Mouse (Mus musculus) small intestine, adult 2 months (tissue): Measurements from ENCODE around the gene Myef2. TPM values are rescaled to one million over a fixed set of nuclear protein-coding genes. Genes with fewer than 3 reads are reported as not detected.
"Not testable (repeated sequence)": the region's sequence is repeated elsewhere in the genome, so short reads cannot be mapped to it uniquely, and the experiment has no call there.

ENCODE experiments used
- H3K27ac ChIP-seq: fragments of 200-500 bp; 2 replicates; pipeline ENCODE4 v1.5.1; 2012; ENCODE audit warnings: low read depth, low read length, control low read depth, inconsistent platforms; ENCODE audit not compliant: insufficient read depth
- H3K27me3 ChIP-seq: fragments of 200-500 bp; 2 replicates; pipeline ENCODE4 v1.6.1; 2012; ENCODE audit warnings: mild to moderate bottlenecking, moderate library complexity, low read length, inconsistent platforms; ENCODE audit not compliant: control insufficient read depth, insufficient read depth
- H3K36me3 ChIP-seq: fragments of 200-500 bp; 2 replicates; pipeline ENCODE4 v1.6.1; 2012; ENCODE audit warnings: mild to moderate bottlenecking, low read length, control low read depth, inconsistent platforms; ENCODE audit not compliant: control insufficient read depth, insufficient read depth
- H3K4me1 ChIP-seq: fragments of 200-500 bp; 2 replicates; pipeline ENCODE4 v1.6.1; 2012; ENCODE audit warnings: low read length, inconsistent platforms, mixed read lengths; ENCODE audit not compliant: control insufficient read depth, insufficient read depth, insufficient read length
- H3K4me3 ChIP-seq: fragments of 200-500 bp; 2 replicates; pipeline ENCODE4 v1.5.1; 2012; ENCODE audit warnings: low read depth, mild to moderate bottlenecking, control low read depth, inconsistent platforms, low read length, moderate library complexity
- CTCF ChIP-seq: fragments of 200-500 bp; IDR thresholded peaks from 2 replicates; pipeline ENCODE4 v1.5.1; 2012; ENCODE audit warnings: low read depth, mild to moderate bottlenecking, control low read depth, inconsistent platforms, low read length, moderate library complexity, mixed read lengths; ENCODE audit not compliant: insufficient replicate concordance, insufficient read length; ENCODE audit errors: extremely low read depth
- POLR2A ChIP-seq: fragments of 200-500 bp; IDR thresholded peaks from 2 replicates; pipeline ENCODE4 v1.6.1; 2012; ENCODE audit warnings: low read depth, mild to moderate bottlenecking, control low read depth, inconsistent platforms, low read length, moderate library complexity
- WGBS: fragments of 180-500 bp; shearing (Covaris S2); methylation state at CpG from one replicate; pipeline ENCODE4 v1.1.7; 2018; 5-methylcytosine and 5-hydroxymethylcytosine counted together
- polyA plus RNA-seq: library from polyadenylated mRNA; depleted of rRNA; stranded (reverse); fragments of >200 nt; gene quantifications from 2 replicates; pipeline ENCODE4 v1.2.3, GENCODE M21; 2012

Myef2 gene
- polyA plus RNA-seq, 1 experiment = 1.8 TPM

DNA sequence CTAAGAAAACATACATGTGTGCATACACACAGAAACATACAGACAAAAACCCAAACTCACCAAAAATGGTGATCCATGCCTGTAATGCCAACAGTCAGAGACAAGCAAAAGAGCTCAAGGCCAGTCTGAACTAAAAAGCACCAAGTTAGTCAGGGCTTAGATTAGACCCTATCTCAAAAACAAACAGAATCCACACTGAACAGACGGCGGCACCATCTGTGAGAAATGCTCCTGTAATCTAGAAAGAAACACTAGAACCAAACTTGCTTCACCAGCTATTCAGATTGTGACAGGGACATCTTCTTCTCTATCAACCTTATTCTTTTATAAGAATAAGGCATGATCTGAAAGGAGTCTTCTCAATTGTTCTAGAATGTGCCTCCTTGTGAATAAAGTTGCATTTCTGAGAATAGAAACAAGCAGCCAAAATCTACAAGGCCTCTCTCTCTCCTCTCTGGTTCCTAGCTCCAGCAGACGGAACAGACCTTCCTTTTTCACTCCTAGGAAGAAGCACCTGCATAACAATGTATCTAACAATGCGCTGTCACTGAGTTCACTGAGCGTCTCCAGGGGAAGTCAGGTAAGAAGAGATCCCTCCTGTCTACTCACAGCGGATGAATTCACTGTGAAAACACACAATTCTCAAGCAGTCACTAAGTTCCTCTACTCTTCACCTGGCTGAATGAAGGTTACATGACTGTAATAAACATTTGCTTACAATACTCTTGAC lies 3.9 kb downstream of the Myef2 start:
- H3K36me3 ChIP-seq = peaks cover 3% of the 10 kb centered on the region; the same call in 1 of the 2 replicates
- H3K4me1 ChIP-seq = no peaks in the 10 kb centered on the region
- no peak overlapping the region for H3K27ac ChIP-seq
- TF ChIP-seq POLR2A = no peak
- TF ChIP-seq CTCF = no peak
- 88% methylated on average over 6 of the region's 6 CpGs for WGBS
- no peak overlapping the region for H3K4me3 ChIP-seq
- H3K27me3 ChIP-seq = 0 out of 2 replicates have a peak, but pooled peaks cover 3% of the 10 kb centered on the region

DNA sequence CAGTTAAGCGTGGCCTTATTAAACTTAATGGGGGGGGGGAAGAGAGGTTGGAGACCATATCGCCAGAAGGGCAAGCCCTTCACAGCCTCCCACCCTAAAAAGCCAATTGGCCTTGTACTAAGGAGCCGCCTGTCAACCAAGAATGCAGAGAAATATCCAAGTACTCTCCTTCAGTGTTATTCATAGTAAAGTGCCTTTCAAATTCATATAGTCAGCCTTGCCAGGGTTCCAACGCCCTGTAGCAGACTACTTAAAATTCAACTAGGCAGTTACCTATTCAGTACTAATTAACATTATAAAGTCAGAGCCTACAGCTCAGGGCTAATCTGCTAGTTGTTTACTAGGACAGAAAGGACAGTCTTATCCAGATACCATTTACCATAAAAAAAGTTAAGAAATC lies 16.9 kb downstream of the Myef2 start:
- H3K27me3 ChIP-seq, H3K4me3 ChIP-seq, H3K27ac ChIP-seq, H3K4me1 ChIP-seq: not testable (repeated sequence)
- peaks cover 15% of the 10 kb centered on the region for H3K36me3 ChIP-seq
- 96% methylated on average over 4 of the region's 4 CpGs for WGBS

DNA sequence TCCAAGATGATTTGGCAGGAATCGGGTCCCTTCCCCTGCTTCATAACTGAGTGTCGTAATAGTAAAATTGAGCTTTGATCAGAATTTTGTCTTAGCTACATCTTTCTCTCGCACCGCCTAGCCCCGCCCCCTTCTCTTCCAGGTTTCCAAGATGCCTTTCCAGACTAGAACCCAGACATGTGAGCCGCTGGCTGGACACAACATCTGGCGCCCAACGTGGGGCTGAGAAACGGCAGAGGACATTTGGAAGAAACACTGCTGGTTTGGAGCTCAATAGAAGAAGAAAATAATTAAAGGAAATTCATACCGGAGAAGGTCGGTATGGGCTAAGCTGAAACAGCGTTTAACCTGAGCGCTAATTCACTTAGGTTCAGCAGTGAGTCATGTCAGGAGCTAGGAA lies 19.0 kb downstream of the Myef2 start:
- peaks cover 14% of the 10 kb centered on the region for H3K36me3 ChIP-seq
- 98% methylated on average over 13 of the region's 13 CpGs for WGBS
- not testable (repeated sequence) for H3K4me3 ChIP-seq, H3K27me3 ChIP-seq, H3K27ac ChIP-seq, H3K4me1 ChIP-seq

DNA sequence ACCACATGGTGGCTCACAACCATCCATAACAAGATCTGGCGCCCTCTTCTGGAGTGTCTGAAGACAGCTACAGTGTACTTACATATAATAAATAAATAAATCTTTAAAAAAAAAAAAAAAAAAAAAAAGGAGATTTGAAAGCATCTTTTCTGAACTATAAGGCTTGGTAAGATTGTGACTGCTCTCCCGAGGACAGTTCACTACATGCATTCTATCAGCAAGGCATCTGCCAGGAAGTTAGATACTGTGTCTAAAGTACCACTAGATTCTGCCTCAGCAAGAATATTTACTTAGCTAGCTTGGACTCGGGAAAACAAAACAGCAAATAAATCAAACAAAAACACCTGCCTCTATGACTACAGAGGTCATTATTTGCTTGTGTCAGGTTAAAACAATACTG lies 31.3 kb downstream of the Myef2 start:
- peaks cover 14% of the 10 kb centered on the region; the same call in 1 of the 2 replicates for H3K36me3 ChIP-seq
- WGBS = 78% methylated on average over 3 of the region's 3 CpGs
- not testable (repeated sequence) for H3K4me3 ChIP-seq, H3K27me3 ChIP-seq, H3K27ac ChIP-seq, H3K4me1 ChIP-seq

DNA sequence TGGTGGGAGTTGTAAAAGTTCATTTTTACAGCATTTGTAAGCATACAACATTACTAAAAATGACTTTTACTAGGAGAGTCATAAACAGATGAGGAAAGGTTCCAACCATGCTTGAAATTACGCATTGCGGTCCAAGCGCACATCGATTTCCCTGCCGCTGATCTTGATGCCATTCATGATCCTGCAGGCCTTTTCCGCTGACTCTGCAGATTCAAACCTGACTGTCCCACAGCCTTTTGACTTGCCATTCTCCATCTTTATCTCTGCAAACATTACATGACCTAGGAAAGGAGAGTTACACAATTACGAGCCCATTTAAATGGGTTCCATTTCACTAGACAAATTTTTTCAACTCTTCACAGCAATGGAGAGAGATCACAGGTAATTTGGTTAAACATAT lies 34.7 kb downstream of the Myef2 start:
- TF ChIP-seq CTCF (no peak), POLR2A (no peak)
- Histone ChIP-seq H3K27ac (no peak overlapping the region), H3K36me3 (0 out of 2 replicates have a peak, but pooled peaks cover 7% of the 10 kb centered on the region), H3K27me3 (no peaks in the 10 kb centered on the region), H3K4me3 (no peak overlapping the region), H3K4me1 (no peaks in the 10 kb centered on the region)
- WGBS = 98% methylated on average over 7 of the region's 7 CpGs

DNA sequence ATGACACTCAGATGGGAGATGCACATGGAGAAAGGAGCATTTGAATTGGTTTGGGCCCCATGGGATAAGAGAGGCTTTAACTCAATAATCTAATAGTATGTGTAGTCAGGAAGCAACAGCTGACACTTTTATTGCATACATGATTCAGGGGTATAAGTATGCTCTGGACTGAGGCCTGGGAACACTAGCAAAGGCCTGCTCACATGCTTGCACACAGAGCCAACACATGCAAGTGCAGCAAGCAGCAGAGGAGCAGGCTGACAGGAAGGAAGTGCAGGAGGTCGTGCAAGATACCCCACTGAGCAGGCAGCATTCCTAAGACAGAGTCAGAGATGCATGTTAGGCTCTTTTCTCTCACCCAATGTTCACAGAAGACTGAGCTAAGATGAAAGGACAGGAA lies 39.6 kb downstream of the Myef2 start:
- TF ChIP-seq CTCF (no peak), POLR2A (no peak)
- no peaks in the 10 kb centered on the region for H3K27me3 ChIP-seq
- H3K27ac ChIP-seq = no peak overlapping the region
- WGBS = 43% methylated on average over 1 of the region's 1 CpGs
- no peaks in the 10 kb centered on the region for H3K4me1 ChIP-seq
- H3K36me3 ChIP-seq = 0 out of 2 replicates have a peak, but pooled peaks cover 2% of the 10 kb centered on the region
- H3K4me3 ChIP-seq = no peak overlapping the region

DNA sequence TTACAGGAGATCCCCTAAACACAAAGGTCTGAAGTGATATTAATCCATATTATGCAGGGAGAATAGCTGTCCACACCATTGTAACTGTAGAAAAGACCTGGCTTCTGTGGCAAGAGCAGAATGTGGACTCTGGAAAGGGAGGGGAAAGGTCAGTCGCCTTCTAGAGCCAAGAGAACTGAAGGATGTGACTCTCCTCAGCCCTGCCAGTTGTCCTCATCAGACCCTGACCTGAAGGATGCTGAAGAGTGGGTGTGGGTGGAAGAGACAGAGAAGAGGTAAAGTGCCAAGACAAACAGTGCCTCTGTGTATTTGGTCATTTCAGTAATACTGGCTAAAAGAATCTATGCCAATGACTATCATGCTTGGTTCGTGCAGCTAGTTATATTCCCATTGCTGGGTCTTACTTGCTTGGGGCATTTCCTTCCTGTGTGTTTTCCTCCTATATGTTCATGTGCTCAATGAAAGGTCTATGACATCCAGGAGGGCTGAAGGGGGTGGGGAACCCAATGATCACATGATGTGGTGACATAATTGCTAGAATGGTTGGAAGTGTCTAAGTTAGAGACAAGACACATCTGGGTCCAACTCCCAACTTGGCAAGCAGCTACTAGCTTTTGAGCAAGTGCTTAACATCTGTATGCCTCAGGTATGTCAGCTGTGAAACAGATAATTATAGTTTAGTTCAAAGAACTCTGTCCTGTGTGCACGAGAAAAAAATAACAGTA lies 50.2 kb downstream of the Myef2 start:
- Histone ChIP-seq H3K36me3 (no peaks in the 10 kb centered on the region), H3K4me3 (no peak overlapping the region), H3K27me3 (no peaks in the 10 kb centered on the region), H3K27ac (no peak overlapping the region), H3K4me1 (no peaks in the 10 kb centered on the region)
- WGBS = 69% methylated on average over 3 of the region's 3 CpGs
- TF ChIP-seq CTCF (no peak), POLR2A (no peak)
